Mouse (Mus musculus) kidney, adult 18-20 months (tissue): ENCODE measurements around the gene Crabp2.

Experiments
- DNase-seq: peaks from one replicate; pipeline ENCODE4 v3.0.0; 2021

The Crabp2 gene

DNA sequence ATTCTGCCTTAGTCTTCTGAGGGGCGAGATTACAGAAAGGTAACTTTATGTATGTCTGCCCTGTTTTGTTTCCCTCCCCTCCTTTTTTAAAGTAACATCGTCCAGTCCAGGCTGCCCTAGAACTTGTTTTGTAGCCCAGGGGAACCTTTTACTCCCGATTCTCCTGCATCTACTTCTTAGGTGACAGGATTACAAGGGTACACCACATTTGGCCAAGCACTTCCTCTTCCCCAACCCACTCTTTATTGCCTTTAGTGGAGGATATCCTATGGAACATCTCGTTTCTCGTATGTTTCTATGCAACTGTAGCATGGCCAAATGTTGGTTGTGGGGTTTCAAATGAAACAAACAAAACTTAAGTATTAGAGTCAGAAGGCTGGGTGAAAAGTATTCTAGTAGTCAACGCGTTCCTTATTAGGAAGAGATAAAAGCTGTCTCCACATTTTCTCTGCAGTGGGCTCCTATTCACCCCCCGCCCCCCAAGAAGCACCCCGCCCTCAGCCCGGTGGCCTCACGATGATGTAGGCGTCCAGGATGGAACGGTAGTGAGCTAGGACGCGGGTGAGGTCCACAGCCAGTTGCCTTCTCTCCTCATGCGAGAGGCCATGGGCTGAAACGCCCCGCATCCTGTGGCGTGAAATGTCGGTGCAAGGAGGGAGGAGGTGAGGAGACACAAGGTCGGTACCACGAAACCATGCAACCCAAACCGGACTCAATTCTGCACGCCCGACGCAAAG, 19.0 kb upstream of the Crabp2 start:
- no peak for DNase-seq

DNA sequence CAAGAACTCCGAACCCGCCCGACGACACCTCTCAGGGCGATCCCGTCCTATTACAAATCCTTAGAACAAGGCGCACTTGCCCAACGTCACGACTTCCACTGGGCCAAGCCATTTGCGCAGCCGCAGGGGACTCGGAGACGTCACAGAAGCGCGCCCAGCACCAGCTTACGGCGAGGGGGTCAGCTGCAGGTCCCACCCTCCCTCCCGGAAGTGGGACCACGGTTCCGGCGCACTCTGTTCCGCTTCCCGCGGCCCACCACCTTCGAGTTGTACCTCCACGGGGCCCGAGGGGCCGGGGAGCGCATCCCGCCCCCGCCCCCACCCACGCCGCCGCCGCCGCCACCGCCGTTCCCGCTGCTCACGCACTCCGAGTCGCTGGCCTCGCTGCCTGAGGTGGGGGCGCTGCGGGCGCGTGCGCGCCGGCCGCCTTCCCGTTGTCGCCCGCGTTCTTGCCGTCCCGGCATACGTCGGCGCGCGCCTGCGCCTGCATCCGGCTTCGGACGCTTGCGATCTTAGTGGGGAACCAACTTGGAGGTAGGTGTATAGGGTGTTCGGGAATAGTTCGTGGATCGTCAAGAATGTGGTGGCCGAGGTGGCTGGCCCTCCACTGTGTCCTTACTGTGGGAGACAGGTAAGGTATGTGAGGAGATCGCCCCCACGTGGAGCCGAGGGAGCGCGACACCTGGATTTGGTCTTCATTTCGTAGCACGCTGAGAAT, 18.2 kb upstream of the Crabp2 start, which contains the start of the genes Isg20l2 and Rrnad1:
TSS of gene Isg20l2 (plus strand) at position 237 of the 718 bp plus-strand sequence.
TSS of gene Rrnad1 (minus strand) at position 640 of the 718 bp plus-strand sequence.
- DNase-seq, result peak; percentile 96

DNA sequence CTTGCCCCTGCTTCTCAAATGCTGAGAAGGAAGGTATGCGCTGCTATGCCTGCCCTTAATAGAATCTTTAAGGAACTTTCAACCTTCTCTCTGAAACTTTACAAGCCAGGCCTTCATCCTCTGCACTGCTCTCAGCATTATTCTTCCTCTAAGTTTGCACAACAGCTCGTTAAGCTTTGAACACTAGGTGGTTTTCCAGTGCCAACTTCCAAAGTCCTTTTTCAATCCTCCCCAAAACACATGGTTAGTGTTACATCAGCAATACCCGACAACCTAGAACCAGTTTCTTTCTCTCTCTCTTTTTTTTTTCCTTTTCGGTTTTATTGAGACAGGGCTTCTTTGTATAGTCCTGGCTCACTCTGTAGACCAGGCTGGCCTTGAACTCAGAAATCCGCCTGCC, 14.4 kb upstream of the Crabp2 start:
- DNase-seq, result no peak

DNA sequence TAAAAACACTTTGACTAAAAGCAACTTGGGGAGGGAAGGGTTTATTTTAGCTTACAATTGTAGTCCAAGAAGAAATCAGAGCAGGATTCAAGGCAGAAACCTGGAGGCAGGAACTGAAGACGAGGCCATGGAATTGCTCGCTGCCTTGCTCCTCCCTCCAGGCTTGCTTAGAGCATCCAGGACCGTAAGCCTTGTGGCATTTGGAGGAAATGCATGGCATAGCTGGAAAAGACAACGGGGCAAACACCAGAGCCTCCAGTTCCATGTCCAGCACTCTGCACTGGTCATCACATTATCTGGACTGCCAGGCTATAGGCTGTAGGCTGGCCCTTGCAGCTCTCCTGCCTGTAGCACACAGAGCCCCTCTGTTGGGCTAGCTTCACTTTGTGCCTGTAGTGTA, 14.0 kb upstream of the Crabp2 start:
- no peak for DNase-seq

DNA sequence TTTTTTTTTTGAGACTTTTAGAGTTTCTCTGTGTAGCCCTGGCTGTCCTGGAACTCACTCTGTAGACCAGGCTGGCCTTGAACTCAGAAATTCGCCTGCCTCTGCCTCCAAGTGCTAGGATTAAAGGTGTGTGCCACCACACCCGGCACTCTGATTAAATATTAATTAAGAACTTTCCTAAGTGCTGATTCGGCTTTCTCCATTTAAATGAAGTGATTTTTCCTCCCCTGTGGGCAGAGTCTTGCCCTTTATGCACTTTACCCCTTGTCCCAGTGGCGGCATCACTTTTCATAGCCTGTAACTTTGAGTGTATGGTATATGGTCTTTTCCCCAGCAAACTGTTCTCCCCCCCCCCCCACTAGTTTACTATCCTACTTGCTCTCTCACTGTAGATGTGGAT, 13.3 kb upstream of the Crabp2 start:
- DNase-seq, result no peak

DNA sequence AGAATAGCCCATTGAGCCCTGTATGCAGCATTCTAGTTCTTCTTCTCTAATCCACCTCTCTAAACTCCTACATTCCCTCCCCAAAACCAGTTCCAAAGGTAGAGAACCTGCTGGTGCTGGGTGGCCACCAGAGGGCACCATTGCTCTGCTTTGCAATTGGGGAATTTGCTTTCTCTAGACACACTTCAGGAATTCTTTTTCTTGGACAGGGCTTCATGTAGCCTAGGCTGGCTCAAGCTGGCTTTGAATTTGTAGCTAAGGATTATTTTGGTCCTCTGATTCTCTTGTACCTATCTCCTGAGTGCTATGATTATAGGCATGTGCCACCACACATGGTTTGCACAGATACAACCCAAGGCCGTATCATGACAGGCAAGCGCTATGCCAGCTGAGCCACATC, 12.7 kb upstream of the Crabp2 start:
- DNase-seq, result peak; percentile 77

DNA sequence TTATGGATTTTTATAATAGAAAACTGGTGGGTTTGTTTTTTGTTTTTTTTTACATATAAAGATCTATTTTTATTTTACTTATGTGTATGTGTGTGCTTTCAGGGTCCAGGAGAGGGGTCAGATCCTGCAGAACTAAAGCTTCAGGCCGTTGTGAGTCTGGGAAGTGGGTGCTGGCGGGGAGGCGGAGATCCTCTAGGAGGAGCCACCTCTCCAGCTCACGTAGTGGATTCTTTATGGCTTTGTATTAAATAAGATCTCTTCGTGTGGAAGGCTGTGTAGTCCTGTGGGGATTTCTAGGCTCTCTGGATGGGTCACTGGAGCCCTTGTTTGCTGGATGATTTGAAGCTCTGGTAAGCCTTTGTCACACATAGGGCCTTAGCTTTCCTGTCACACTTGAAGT, 7.9 kb upstream of the Crabp2 start:
- no peak for DNase-seq

DNA sequence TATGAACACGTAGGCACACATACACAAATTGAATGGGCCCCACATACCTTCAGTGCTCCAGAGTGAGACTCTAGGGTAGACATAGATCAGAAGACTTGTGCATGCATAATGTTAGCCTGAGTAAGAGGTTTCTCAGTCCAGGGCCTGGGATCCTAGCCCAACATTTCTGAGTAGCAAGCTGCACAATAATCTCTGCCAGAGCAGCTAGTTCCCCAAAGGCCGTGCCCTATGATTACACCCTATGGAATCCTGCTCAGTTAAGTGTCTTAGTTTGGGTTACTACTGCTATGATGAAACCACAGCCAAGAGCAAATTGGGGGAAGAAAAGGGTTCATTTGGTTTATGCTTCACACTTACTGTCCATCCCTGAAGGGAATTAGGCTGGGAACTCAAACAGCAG, 6.0 kb upstream of the Crabp2 start:
- DNase-seq, result no peak

DNA sequence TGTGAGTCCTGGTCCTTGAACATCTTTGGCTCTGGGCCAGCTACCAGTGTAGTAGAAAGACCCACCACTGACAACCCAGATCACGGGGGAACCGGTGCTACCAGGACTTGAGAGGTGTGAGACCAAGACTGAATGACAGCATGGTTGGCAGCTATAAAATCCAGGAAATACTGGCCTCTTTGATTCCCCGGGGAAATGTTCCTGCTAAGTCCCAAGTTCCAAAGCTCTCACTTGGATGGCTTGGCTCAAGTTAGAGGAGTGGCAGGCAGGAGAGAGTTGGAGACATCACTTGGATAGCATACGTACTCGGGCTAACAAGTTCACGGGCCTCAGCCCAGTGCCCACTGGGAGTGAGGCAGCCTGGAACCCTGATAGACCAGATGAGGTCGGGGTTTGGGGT, 4.9 kb upstream of the Crabp2 start:
- DNase-seq, result no peak

DNA sequence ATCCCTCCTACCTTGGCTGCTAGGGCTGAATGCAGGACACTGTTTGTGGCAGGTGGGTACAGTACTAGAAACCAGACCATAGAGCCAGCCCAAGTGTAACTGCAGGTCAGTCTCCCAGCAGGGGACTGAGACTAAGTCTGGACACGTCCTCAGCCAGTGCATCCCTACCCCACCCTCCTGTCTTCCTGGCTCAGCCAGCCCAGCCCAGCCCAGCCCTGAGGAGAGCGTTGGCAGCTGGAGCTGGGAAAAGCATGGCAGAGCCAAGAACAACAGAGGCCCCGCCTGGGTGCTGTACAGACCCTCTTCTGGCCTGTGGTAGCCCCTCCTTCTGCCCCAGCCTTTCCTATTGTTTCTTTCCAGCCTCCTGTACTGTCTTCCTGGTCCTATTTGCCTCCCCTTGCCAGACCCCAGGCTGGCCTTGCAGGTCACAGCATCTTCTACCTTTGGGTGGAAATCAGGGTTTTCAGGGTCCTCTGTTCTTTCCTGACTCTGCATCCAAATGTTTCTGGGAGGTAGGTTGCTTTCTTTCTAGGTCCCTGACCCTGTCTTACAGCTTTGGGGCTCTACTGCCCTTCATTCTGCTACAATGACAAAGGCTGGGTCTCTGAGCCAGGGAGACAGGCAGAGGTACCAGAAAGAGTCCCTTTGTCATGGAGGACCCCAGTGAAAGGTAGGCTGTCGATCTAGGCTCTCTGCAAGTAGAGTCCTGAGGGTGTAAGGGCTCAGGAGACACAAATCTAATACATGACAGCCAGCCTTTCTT, 3.4 kb upstream of the Crabp2 start:
- DNase-seq, result no peak

DNA sequence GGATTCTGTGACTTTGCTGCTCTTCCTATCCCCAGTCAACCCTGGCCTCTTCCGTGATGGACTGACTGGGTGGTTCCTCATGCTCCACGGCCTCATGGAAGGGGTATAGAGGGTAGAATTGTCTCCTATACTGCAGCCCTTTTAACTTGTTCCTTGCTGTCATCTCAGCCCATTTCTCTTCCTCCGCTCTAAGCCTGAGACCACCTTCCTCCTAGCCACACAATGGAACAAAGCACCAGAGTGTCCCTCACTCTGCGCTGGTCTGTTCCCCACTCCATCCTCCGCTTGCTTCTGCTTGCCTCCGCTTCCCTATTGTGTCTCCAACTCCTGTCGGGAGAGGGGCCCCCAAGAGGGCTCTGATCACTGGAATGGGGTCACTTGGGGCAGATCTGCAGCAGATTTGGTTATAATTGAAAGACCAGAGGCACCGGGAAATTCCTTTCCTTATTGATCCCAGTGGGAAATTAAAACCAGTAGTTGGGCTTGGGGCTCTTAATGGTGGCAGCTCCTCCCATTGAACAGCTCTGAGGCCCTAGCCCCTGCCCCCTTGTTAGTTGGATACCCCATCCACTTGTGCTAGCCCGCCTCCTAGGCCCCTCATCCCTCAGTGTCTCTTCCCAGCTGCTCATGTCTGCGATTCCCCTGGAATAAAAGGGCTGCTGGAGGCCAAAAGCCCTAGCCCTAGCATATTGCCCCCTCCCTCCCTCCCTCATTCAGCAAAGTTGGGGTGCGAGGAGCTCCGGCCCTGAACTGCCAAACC, 2.5 kb upstream of the Crabp2 start:
- no peak for DNase-seq

DNA sequence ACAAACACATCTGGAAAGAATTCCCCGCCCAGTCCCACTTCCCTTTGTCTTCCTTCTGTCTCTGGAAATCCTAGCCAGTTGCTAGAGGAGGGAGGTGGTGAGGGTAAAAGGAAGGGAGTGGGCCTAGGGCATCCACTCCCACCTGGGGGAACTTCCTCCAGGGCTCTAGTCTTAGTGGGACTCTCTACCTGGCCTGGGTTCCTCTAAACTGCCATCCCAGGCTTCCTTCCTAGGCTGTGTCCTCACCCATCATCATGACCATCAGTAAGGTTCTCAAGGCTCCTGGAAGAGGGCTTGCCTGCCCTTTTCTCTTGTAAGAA, 2.0 kb upstream of the Crabp2 start:
- no peak for DNase-seq

DNA sequence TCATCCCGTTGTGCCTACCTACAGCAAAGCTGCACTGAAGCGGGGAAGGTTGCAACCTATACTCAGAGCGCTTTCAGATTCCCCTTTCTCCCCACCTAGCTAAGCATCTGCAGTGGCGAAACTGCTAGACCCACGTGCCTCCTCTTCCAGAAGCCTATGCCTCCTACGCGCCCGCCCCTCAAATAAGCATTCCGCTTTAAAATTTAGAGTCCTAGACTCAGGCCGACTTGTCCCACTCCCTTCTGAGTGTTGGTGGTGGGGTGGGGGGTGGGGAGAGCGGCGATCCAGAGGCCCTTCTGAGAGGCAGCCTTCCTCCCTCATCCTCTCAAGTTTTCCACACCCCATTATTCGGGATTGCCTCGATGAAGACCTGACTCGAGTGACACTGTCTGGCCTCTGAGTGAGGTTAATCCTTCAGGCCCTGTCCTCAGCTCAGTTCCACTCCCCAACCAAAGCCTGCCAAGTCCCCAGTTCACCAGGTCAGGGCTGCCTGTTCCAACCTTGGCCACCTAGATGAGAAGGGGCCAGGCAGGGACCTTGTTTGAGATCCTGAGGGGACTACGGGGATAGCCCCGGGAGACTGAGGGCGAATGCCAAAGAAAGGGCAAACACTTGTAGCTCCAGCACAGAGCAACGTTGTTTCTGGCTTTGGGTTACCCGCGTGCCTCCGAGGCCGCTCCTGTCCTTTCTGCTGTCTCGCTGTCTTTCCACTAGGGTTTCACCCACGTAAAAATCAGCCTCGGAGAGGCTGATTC, 1.2 kb upstream of the Crabp2 start:
- no peak for DNase-seq

DNA sequence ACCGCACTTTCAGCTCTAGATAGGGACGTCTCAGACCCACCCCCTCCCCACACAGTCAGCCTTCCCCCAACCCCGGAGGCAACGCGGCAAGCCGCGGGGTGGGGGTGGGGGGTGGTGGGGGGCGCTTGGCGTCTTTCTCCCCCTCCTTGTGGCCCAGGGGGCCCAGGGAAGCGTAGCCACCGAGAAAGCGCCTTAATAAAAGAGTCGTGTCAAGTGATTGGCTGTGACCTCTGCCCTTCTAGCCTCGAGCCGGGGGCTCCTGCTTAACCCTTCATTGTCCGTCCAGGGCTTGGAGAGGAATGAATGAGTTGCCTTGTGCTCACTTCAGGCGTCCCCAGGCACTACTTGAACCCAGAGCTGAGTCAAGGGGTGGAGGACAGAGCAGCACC, 661 bp upstream of the Crabp2 start:
- DNase-seq, result no peak

DNA sequence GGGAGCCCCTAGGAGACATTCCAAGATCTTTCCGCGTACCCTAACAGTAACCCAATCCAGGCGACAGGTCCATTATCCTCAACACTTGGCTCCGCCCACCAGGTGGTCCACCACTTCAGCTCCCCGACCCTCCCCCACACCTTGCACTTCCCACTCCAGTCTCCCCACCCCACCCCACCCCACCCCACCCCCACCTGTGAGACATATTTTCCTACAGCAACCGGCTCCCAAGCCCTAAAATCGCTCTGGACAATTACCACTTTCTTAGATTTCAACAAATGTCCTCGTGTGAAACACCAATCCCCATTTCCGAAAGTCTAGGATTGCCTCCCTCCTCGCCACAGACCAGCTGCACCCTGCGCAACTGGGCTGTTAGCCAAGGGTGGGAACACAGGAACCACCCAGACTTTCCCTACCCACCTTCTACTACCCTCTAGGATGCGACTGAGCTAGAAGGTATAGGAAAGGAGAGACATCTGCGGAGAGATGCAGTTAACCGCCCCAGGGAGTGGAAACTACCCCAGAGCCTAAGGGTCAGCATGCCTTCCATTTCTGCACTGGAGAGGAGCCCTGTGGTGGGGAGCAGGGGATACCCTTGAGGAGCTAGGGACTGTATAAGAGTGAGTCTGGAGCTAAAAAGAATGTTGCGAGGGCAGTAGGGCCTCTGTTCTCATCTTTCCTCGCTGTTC, 944 bp downstream of the Crabp2 start:
- no peak for DNase-seq

DNA sequence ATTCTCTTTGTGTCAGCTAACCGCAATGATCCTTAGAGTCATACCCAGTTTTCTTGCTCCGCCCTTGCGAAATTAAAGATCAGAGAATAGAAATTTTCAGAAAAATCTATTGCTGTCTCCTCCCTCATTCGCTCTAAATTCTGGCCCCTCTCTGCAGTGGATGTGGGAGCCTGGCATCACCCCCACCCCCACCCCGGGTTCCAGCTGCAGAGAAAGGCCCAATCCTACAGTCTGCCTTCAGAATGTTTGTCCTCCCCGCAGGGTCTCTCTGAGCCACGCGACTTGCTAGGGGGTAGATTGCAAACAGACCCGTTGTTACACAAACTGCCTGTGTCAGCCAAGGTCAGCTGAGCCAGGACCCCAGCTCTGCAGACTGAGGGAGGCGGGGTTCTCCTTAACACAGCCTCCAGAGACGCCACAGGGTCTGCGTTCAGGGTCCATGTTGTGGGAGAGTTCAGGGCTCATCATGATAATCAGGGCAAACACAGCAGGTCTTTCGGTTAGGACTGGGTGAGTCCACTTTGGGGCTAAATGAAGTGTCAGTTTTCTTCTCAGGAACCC, 1.6 kb downstream of the Crabp2 start:
- DNase-seq, result no peak

DNA sequence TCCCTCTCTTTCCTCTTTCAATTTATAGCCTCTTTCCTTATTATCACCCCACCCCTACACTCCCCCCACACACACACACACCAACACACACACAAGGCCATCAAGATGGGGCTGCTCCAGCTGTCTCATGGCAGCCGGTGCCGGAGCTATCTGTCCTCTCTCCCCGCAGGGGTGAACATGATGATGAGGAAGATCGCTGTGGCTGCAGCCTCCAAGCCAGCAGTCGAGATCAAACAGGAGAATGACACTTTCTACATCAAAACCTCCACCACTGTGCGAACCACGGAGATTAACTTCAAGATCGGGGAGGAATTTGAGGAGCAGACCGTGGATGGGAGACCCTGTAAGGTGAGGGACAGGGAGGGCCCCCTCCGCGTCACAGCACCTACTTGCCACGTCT, 3.5 kb downstream of the Crabp2 start:
- no peak for DNase-seq

DNA sequence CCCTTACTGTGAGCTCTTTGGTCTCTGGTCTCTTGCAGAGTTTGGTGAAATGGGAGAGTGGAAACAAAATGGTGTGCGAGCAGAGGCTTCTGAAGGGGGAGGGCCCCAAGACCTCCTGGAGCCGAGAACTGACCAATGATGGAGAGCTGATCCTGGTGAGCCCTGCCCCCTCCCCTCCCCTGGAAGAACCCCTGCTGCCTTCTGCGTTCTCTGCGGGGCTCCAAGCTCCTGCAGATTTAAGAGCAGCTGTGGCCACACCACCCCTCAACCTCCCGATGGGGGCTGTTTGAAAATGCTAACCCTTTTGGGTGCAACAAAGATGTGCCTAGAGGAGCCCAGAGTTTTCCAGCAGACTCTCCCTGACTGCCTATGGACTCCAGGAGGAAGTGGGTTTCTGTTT, 4.0 kb downstream of the Crabp2 start:
- no peak for DNase-seq

DNA sequence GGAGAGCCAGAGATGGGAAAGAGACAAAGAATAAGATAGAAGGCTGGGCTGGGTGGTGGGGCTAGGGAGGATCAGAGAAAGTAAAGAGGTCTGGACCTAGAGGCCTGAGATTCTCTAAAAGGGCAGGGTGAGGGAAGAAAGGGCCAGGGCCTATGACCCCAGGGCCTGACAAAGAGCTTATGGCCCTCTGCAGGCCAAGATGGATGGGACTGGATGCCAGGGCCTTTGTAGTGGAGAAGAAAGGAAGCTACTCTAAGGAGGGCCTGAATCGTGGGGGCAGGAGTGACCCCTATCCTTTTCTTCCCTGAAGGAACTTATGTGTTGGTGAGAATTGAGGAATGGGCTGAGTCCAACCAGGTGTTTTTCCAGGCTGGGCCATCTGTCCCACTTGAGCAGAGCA, 9.6 kb downstream of the Crabp2 start:
- no peak for DNase-seq

DNA sequence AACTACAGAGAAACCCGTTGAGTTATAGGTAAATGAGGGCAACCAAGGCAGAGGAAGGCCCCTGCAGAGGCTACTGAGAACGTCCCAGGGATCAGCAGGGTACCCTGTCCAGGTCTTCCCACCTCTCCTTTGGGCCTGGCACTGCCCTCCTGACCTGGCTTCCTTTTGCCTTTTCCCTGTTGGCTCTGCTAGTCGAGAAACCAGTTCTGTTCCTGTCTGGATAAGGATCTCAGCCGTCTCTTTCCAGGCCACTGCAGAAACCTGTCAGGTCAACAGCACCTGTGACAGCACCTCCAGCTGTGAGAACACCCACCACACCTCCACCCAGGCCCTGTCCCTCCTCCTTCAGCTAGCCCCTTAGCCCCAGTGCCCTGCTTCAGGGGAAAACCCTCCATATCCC, 10.0 kb downstream of the Crabp2 start:
- no peak for DNase-seq

DNA sequence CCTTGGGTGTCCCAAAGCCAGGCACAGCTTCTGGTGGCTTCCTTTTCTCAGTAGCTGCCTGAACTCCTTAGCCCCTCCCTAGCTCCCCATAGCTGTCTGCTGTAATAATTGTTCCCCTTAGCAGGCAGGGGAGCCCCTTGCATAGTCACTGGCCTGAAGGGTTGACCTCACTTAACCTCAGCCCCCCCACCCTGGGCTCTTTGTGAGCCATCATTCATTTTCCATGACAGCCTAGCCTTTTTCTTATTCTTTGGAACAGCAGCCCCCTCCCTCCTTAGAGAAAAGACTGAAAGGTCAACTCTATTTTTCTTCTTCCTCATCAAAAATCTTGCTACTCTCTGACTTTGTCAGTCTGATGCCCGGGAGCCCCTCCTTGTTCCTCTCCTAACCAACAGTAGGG, 10.5 kb downstream of the Crabp2 start:
- no peak for DNase-seq

DNA sequence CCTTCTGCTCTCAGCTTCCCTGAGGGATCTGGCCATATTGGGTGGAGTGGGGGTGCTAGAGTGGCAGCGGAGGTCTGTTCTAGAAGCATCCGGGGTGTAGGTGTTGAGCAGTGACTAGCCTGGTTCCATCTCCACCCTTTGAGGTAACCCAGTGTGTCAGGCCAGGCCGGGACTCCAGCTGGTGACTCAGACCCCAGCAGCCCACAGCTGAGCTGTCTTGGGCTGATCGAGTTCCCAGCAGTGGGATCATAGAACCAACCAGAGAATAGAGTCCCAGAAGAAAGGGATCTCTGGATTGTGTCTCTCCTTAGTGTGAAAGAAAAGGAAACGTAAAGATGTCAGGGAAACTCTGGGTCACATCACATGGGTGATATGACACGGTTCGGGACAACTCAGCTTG, 10.9 kb downstream of the Crabp2 start:
- DNase-seq, result no peak
